Mouse (Mus musculus) mature B cell (primary cell): ENCODE measurements around the gene Vsig8.

Experiments
- in situ Hi-C: fragments of 300-500 bp; cut with MboI; formaldehyde crosslinking; loops from 2 replicates; pipeline ENCODE4 v1.14.3; 2019

Gene Vsig8

DNA sequence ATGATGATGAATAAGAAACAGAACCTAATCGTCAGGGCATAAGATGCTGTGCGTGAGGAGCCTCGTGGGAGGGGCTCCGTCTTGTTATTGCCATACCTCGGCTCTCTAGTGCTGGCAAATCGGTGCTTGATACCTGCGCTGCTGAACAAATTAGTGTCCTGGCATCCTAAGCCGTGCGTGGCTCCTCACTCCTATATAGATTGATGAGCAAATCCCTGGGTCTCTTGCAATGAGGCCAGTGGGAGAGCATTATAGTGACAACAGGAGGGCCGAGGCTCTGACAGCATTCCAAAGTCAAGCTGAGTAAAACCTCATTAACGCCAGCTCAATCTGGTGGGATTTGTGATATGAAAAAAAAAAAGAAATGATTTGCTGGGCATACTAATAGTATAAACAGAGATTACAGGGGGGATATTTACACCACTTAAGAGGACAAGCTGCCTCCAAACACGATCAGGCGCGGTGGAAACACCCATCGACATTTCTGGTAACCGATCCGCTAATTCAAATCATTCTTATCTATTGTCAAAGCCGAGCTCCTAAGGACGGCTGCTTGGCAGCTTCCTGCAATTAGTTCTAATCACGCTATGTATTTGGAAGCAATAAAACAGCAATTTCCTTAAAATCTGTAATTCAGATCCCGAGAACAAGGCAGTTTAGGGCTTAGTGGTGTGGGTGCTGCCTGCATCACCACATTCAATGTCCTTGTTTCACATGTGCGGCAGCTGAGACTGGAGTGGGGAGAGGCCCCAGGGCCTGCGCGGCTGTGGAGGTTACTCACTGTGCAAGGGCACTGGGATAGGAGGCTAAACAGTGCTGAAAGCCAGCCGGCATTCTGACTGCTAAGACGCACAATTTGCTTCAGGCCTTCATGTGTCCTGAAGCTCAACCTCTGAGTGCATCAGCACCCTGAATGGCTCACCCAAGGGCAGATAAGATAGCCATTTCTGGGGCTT, 30.2 kb downstream of the Vsig8 start:
- in situ Hi-C loops = no loop called here

- in situ Hi-C loops = no loop called here
Measured at GRCm38 (mm10) chr1:172590385-172590784, 34.6 kb downstream of the Vsig8 start, which contains the start of gene Slamf8. Gene Slamf8, minus strand, starts transcription at chr1:172590568.

- in situ Hi-C loops = no loop called here
Measured at GRCm38 (mm10) chr1:172593321-172593720, 37.6 kb downstream of the Vsig8 start.

GRCm38 (mm10) chr1:172593956-172594355, 38.2 kb downstream of the Vsig8 start:
- in situ Hi-C loops = no loop called here

DNA sequence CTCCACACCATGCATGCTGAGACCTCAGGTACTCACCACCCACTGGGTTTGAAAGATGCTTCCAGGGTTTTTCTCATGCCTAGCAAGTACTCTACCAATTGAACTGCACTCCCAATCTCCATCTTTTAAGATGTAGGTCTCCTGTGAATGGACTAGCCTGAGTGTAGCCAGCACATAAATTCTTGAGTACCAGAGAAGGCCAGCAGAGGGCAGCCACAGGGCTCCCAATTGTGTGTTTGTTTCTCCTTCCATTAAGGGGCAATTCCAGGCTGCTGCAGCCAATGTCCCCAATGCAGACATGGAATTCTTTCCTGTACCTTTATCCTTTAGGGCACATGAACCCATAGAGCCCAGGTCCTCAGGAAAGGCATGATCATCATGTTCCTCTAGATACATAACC, 38.8 kb downstream of the Vsig8 start:
- in situ Hi-C loops = no loop called here

DNA sequence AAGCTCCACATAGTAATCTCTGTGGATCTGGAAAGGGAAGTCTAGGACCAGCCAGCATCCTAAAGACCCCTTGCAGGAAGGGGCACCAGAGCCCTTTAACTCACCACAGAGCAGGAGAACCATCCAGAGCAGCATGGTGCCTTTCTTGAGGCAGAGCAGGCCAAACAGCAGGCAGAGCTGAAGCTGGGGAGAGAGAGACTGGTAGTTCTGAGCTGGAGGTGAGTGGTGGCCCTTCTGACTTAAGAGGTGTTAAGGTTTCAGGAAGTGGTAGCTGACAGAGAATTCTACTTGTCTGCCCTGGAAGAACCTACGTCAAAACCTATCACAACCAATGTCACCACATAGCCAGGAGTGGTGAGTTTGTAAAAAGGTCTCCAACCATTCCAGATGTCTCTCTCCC, 46.6 kb downstream of the Vsig8 start, which contains the start of gene Fcrl6:
Fcrl6 (minus strand) TSS at position 226 of the 400 bp plus-strand sequence.
- in situ Hi-C loops = no loop called here

- in situ Hi-C loops = no loop called here
Measured at GRCm38 (mm10) chr1:172611304-172611703, 55.6 kb downstream of the Vsig8 start.

GRCm38 (mm10) chr1:172612745-172613144, 57.0 kb downstream of the Vsig8 start:
- in situ Hi-C loops = no loop called here
